Mouse (Mus musculus) megakaryocyte, adult 5-6 weeks (primary cell): ENCODE results near the gene Ccdc117. TPM values are rescaled to one million over a fixed set of nuclear protein-coding genes. Genes with fewer than 3 reads are reported as not detected.

Source experiments
- ATAC-seq: 2 replicates; pipeline ENCODE4 v1.8.0; 2016; ENCODE audit warnings: mild to moderate bottlenecking, inconsistent platforms; ENCODE audit not compliant: poor library complexity, severe bottlenecking
- total RNA-seq, 2 experiments: library from RNA; stranded (forward) in 1 of 2; stranded (reverse) in 1 of 2; fragments of 153-499, 151-499 nt in 1 of 2; fragments of 221-1000, 200-1000 nt in 1 of 2; gene quantifications; 2 replicates each; pipeline versions ENCODE4 v1.2.3 to v1.2.4; 2015 to 2017

Gene Ccdc117
- total RNA-seq, 2 experiments from 2014 or later: 13.1 to 21.4 TPM

- no peak for ATAC-seq
Observed at GRCm38 (mm10) chr11:5533108-5533507, 8.9 kb downstream of the Ccdc117 start.

GRCm38 (mm10) chr11:5530717-5531116 lies 11.3 kb downstream of the Ccdc117 start:
- no peak for ATAC-seq

GRCm38 (mm10) chr11:5530172-5530571 lies 11.8 kb downstream of the Ccdc117 start:
- ATAC-seq: no peak

GRCm38 (mm10) chr11:5528841-5529240 lies 13.1 kb downstream of the Ccdc117 start:
- ATAC-seq: no peak

- no peak for ATAC-seq
Observed at GRCm38 (mm10) chr11:5527865-5528523, 14.0 kb downstream of the Ccdc117 start.

GRCm38 (mm10) chr11:5526573-5527439 lies 15.2 kb downstream of the Ccdc117 start:
- ATAC-seq: no peak

GRCm38 (mm10) chr11:5525418-5525817 lies 16.6 kb downstream of the Ccdc117 start:
- ATAC-seq: no peak

- ATAC-seq: no peak
Observed at GRCm38 (mm10) chr11:5522798-5523415, 19.1 kb downstream of the Ccdc117 start.

- peak; percentile 61 for ATAC-seq
Observed at GRCm38 (mm10) chr11:5521516-5522291, 20.3 kb downstream of the Ccdc117 start.

- ATAC-seq: peak; percentile 16; the same call in 1 of the 2 replicates
Observed at GRCm38 (mm10) chr11:5521266-5521515, 20.8 kb downstream of the Ccdc117 start.

- ATAC-seq: peak; percentile 92
Observed at GRCm38 (mm10) chr11:5520412-5521265, 21.3 kb downstream of the Ccdc117 start, which contains the start of gene Xbp1. Xbp1 (plus strand) TSS chr11:5520659.

- no peak for ATAC-seq
Observed at GRCm38 (mm10) chr11:5519681-5520080, 22.3 kb downstream of the Ccdc117 start.

GRCm38 (mm10) chr11:5517346-5517745 lies 24.6 kb downstream of the Ccdc117 start:
- no peak for ATAC-seq

GRCm38 (mm10) chr11:5516617-5517016 lies 25.4 kb downstream of the Ccdc117 start:
- ATAC-seq: no peak

GRCm38 (mm10) chr11:5516151-5516550 lies 25.8 kb downstream of the Ccdc117 start:
- no peak for ATAC-seq

GRCm38 (mm10) chr11:5515655-5516054 lies 26.3 kb downstream of the Ccdc117 start:
- ATAC-seq: no peak

- no peak for ATAC-seq
Observed at GRCm38 (mm10) chr11:5515196-5515595, 26.8 kb downstream of the Ccdc117 start.

- no peak for ATAC-seq
Observed at GRCm38 (mm10) chr11:5514091-5514490, 27.9 kb downstream of the Ccdc117 start.

GRCm38 (mm10) chr11:5512961-5513360 lies 29.0 kb downstream of the Ccdc117 start:
- ATAC-seq: no peak

- peak; percentile 52 for ATAC-seq
Observed at GRCm38 (mm10) chr11:5512099-5512725, 29.8 kb downstream of the Ccdc117 start.
